Mouse (Mus musculus) lung, postnatal 0 days (tissue): ENCODE data around the gene Nop56. TPM values are rescaled to one million over a fixed set of nuclear protein-coding genes. Genes with fewer than 3 reads are reported as not detected.

Experiments
- ATAC-seq: fragments of 200-750 bp; cut with Nextera tagmentation; 2 replicates; pipeline ENCODE4 v1.8.0; 2017; ENCODE audit warnings: moderate library complexity
- DNase-seq: peaks from one replicate; pipeline ENCODE4 v3.0.0-alpha.2; 2016; ENCODE audit warnings: low spot score
- H3K27ac ChIP-seq: fragments of 300-500 bp; sonication (generic); 2 replicates; pipeline ENCODE4 v1.5.1; 2014; ENCODE audit warnings: antibody characterized with exemption, mild to moderate bottlenecking, low read length, mixed read lengths
- H3K27me3 ChIP-seq: fragments of 300-500 bp; sonication (generic); replicated peaks from 2 replicates; pipeline ENCODE4 v1.6.1; 2014; ENCODE audit warnings: low read length, mixed read lengths; ENCODE audit not compliant: insufficient read depth
- H3K36me3 ChIP-seq: fragments of 300-500 bp; sonication (generic); 2 replicates; pipeline ENCODE4 v1.6.1; 2014; ENCODE audit warnings: low read length, mixed read lengths; ENCODE audit not compliant: insufficient read depth
- H3K4me1 ChIP-seq: fragments of 300-500 bp; sonication (generic); 2 replicates; pipeline ENCODE4 v1.6.1; 2014; ENCODE audit warnings: antibody characterized with exemption, low read depth, low read length, mixed read lengths; ENCODE audit not compliant: insufficient read depth
- H3K4me2 ChIP-seq: fragments of 300-500 bp; sonication (generic); replicated peaks from 2 replicates; pipeline ENCODE4 v1.6.1; 2014; ENCODE audit warnings: low read depth, mild to moderate bottlenecking, low read length, moderate library complexity, mixed read lengths
- H3K4me3 ChIP-seq: fragments of 300-500 bp; sonication (generic); 2 replicates; pipeline ENCODE4 v1.5.1; 2014; ENCODE audit warnings: low read depth, low read length
- H3K9ac ChIP-seq: fragments of 300-500 bp; sonication (generic); replicated peaks from 2 replicates; pipeline ENCODE4 v1.6.1; 2014; ENCODE audit warnings: low read depth, mild to moderate bottlenecking
- H3K9me3 ChIP-seq: fragments of 300-500 bp; sonication (generic); 2 replicates; pipeline ENCODE4 v1.6.1; 2016; ENCODE audit warnings: low read length, mixed read lengths
- CTCF ChIP-seq: IDR thresholded peaks from 2 replicates; pipeline ENCODE4 v1.5.1; 2016; ENCODE audit warnings: antibody characterized with exemption, mild to moderate bottlenecking
- EP300 ChIP-seq: IDR thresholded peaks from 2 replicates; pipeline ENCODE4 v1.6.1; 2016; ENCODE audit warnings: antibody characterized with exemption, mild to moderate bottlenecking, control low read depth
- WGBS: fragments of 180-500 bp; shearing (Covaris S2); extraction: QIAGEN DNeasy Blood & Tissue Kit; methylation state at CpG from one replicate; pipeline ENCODE4 v1.1.7; 2014; 5-methylcytosine and 5-hydroxymethylcytosine counted together
- polyA plus RNA-seq: library from polyadenylated mRNA; unstranded; fragments of >200 nt; fragmentation: Nextera tagmentation; extraction: Ambion mirVana; gene quantifications from 2 replicates; pipeline ENCODE4 v1.2.1, GENCODE M21; 2015

Nop56 gene
- polyA plus RNA-seq, 1 experiment from 2014 or later: 56.1 TPM

DNA sequence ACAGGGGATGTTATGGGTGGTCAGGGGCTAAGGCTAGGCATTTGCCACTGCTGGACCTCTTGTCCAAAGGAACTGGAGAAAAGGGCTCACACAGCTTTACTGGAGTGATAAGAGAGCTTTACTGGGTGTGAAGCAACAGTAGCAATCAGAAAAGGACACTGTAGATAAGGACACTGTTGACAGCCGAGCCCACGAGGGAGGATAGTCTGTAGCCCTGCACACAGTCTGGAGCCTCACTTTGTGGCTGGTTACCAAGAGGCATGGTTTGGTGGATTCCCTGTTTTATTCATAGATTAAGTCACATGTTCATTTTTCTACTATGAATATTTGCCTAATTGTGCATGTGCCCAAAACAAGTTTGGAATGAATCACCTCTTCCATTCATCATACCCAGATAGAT is 11.8 kb upstream of the Nop56 start:
- no peak for DNase-seq
- H3K4me1 ChIP-seq: no peaks in the 10 kb centered on the region
- no peak overlapping the region for H3K9ac ChIP-seq
- ATAC-seq: no peak
- no peaks in the 10 kb centered on the region for H3K36me3 ChIP-seq
- TF ChIP-seq CTCF (no peak), EP300 (no peak)
- WGBS: 27% methylated on average over 2 of the region's 2 CpGs
- H3K27me3 ChIP-seq: no peaks in the 10 kb centered on the region
- no peak overlapping the region for H3K4me3 ChIP-seq
- H3K4me2 ChIP-seq: no peak overlapping the region
- no peak overlapping the region for H3K27ac ChIP-seq
- H3K9me3 ChIP-seq: no peaks in the 10 kb centered on the region

DNA sequence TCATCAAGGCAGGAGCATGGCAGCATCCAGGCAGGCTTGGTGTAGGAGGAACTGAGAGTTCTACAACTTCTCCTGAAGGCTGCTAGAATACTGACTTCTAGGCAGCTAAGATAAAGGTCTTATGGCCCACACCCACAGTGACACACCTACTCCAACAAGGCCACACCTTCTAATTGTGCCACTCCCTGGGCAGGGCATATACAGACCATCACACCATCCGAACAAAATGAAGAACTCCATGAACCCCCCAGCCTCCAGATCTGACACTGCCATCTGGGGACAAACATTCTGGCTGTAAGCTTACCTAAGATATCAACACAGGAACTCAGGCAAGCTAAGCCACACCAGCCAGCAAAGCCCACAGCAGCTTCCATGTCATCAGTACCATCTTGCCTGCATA is 8.7 kb upstream of the Nop56 start:
- TF ChIP-seq EP300 (no peak), CTCF (no peak)

DNA sequence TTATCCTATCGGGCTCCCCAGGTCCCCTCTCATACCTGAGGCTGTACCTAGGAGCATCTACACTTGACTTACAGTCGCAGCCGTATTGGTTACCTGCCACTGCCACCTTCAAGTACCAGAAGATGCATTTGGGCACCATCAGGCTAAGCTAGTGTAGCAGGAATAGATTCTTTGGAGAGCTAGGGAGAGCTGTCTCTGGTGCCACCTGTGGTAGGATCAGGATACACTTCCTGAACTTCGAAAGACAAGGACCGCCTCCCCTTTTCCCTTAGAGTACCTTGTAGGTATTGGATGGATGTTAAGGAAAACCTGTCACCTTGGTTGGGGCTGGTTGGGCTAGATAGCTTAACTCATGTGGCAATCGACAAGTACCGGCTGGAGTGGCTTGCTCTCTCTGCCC is 6.2 kb upstream of the Nop56 start:
- WGBS: 64% methylated on average over 7 of the region's 7 CpGs
- ATAC-seq (no peak), DNase-seq (no peak)
- no peak for TF ChIP-seq CTCF
- TF ChIP-seq EP300: no peak
- Histone ChIP-seq H3K27ac (no peak overlapping the region), H3K9ac (no peak overlapping the region), H3K4me1 (no peaks in the 10 kb centered on the region), H3K9me3 (no peaks in the 10 kb centered on the region), H3K36me3 (no peaks in the 10 kb centered on the region), H3K27me3 (no peaks in the 10 kb centered on the region), H3K4me2 (no peak overlapping the region), H3K4me3 (no peak overlapping the region)

More for the DNA sequence above, 8.7 kb upstream of the Nop56 start:
- no peak for ATAC-seq
- H3K27me3 ChIP-seq: no peaks in the 10 kb centered on the region
- no peak for DNase-seq
- H3K4me3 ChIP-seq: no peak overlapping the region
- H3K9me3 ChIP-seq: no peaks in the 10 kb centered on the region
- 91% methylated on average over 1 of the region's 1 CpGs for WGBS
- no peak overlapping the region for H3K9ac ChIP-seq
- no peaks in the 10 kb centered on the region for H3K36me3 ChIP-seq
- no peaks in the 10 kb centered on the region for H3K4me1 ChIP-seq
- H3K4me2 ChIP-seq: no peak overlapping the region
- H3K27ac ChIP-seq: no peak overlapping the region

DNA sequence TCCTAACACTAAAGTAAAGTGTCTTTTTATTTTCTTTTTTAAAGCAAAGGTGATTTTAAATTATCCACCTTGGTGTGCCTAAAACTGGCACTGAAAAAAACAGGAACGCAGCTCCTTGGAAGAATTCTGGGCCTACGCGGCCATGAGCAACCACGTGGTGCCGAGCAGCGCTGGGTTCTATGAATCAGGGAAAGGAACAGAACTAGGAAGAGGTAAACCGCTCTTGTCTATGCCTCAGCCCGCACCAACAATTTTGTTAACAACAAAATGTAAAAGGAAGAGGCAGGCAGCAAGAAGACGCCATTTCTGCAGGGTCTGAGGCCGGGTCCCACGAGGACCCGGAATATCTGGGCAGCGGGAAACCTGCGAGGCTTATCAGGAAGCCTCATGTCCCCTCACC is 498 bp upstream of the Nop56 start:
- no peaks in the 10 kb centered on the region for H3K27me3 ChIP-seq
- peak; percentile 1; the same call in 1 of the 2 replicates for ATAC-seq
- WGBS: under 1% methylated on average over 14 of the region's 14 CpGs

DNA sequence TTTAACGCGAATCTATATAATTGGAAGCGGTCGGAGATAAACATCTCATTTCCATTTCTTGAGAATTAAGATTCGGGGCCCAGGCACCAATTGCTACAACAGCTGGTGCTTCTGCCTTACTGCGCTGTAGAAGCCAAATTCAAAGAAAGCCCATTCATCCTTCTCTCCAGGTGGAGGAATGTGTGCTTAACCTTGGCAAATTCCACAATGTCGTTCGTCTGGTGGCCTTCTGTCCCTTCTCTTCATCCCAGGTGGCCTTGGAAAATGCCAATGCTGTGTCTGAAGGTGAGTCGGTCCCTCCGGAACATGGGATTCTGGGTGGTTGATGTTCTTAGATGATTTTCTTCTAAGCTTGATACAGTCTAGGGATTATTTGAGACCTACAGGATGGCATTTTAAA is 632 bp downstream of the Nop56 start:
- H3K36me3 ChIP-seq: peaks cover 14% of the 10 kb centered on the region
- H3K27ac ChIP-seq: no peak overlapping the region
- ATAC-seq (no peak), DNase-seq (no peak)
- peak overlapping the region; percentile 65 for H3K9ac ChIP-seq
- peak overlapping the region; percentile 72 for H3K4me3 ChIP-seq
- peak overlapping the region; percentile 82 for H3K4me2 ChIP-seq
- under 1% methylated on average over 10 of the region's 10 CpGs for WGBS
- peaks cover 7% of the 10 kb centered on the region; the same call in 1 of the 2 replicates for H3K4me1 ChIP-seq
- no peaks in the 10 kb centered on the region for H3K9me3 ChIP-seq
- no peaks in the 10 kb centered on the region for H3K27me3 ChIP-seq
- TF ChIP-seq CTCF (no peak), EP300 (no peak)

More for the DNA sequence above, 498 bp upstream of the Nop56 start:
- H3K4me3 ChIP-seq: peak overlapping the region; percentile 72
- peak overlapping the region; percentile 82 for H3K4me2 ChIP-seq
- peak overlapping the region; percentile 34 for H3K27ac ChIP-seq
- H3K9ac ChIP-seq: peak overlapping the region; percentile 77
- peaks cover 7% of the 10 kb centered on the region; the same call in 1 of the 2 replicates for H3K4me1 ChIP-seq
- peaks cover 6% of the 10 kb centered on the region; the same call in 1 of the 2 replicates for H3K36me3 ChIP-seq
- peak; percentile 30 for DNase-seq
- no peaks in the 10 kb centered on the region for H3K9me3 ChIP-seq
- TF ChIP-seq EP300: no peak
- no peak for TF ChIP-seq CTCF

DNA sequence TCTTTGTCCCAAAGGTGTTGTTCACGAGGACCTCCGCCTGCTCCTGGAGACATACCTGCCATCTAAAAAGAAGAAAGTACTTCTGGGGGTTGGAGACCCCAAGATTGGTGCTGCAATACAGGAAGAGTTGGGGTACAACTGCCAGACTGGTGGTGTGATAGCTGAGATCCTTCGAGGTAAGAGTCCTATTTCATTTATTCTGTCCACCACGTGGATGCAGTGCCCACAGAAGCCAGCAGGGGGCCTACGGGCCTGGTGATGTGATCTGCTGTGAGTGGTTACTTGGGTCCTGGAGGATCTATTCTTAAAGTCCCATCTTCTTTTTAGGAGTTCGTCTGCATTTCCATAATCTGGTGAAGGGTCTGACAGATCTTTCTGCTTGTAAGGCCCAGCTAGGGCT is 1.4 kb downstream of the Nop56 start:
- H3K27ac ChIP-seq: no peak overlapping the region
- ATAC-seq (no peak), DNase-seq (peak; percentile 59)
- H3K4me3 ChIP-seq: no peak overlapping the region
- H3K4me1 ChIP-seq: peaks cover 7% of the 10 kb centered on the region; the same call in 1 of the 2 replicates
- no peaks in the 10 kb centered on the region for H3K27me3 ChIP-seq
- H3K4me2 ChIP-seq: no peak overlapping the region
- WGBS: 41% methylated on average over 6 of the region's 6 CpGs
- peaks cover 17% of the 10 kb centered on the region for H3K36me3 ChIP-seq
- TF ChIP-seq CTCF: peak; percentile 75
- no peak for TF ChIP-seq EP300
- no peaks in the 10 kb centered on the region for H3K9me3 ChIP-seq
- H3K9ac ChIP-seq: no peak overlapping the region
